8 mouse cellular contexts compared by ENCODE assay signal in genomic region chr7:16273081-16273765, GRCm38 (mm10). TPM values are rescaled to one million over a fixed set of nuclear protein-coding genes. Genes with fewer than 3 reads are reported as not detected.
DNase-seq lines count a peak whose midpoint lies in the region; ATAC-seq and TF ChIP-seq lines count a peak whose summit lies in the region.

Inafm1 (minus strand) TSS chr7:16273617.

- intact Hi-C loops in left cerebral cortex, postnatal 4 days (cut with DNase I), result no loop called here

- no peaks in the 10 kb centered on the region for H3K9me3 ChIP-seq in intestine, embryonic 16.5 days (ENCODE audit: control insufficient read depth, low read length)
- H3K9me3 ChIP-seq in midbrain, embryonic 11.5 days (ENCODE audit: control insufficient read depth, low read length), result no peaks in the 10 kb centered on the region

- peak within 1 kb of the TSS; percentile 91 for H3K4me2 ChIP-seq in intestine, embryonic 16.5 days (ENCODE audit: low read depth, low read length)
- H3K4me2 ChIP-seq in midbrain, embryonic 11.5 days, result peak within 1 kb of the TSS; percentile 99

- no peak for TF ChIP-seq CTCF in small intestine, adult 2 months (IDR thresholded peaks at IDR 0.05; ENCODE audit: extremely low read depth, insufficient read length, insufficient replicate concordance, low read depth, low read length)

- ATAC-seq in intestine, embryonic 16.5 days, result peak; percentile 78
- ATAC-seq in midbrain, embryonic 11.5 days (ENCODE audit: low FRiP score), result peak; percentile 86

- H3K27ac ChIP-seq in intestine, embryonic 16.5 days (ENCODE audit: low read length), result peak within 1 kb of the TSS; percentile 97
- peak within 1 kb of the TSS; percentile 68 for H3K27ac ChIP-seq in midbrain, embryonic 11.5 days (ENCODE audit: low read depth, low read length)
- H3K27ac ChIP-seq in small intestine, adult 2 months (ENCODE audit: insufficient read depth, low read depth, low read length), result peak within 1 kb of the TSS; percentile 76

- peaks cover 32% of the 10 kb centered on the region for H3K4me1 ChIP-seq in intestine, embryonic 16.5 days (ENCODE audit: control insufficient read depth, insufficient read depth, low read length)
- peaks cover 17% of the 10 kb centered on the region for H3K4me1 ChIP-seq in midbrain, embryonic 11.5 days (ENCODE audit: control insufficient read depth, insufficient read depth, low read length)
- H3K4me1 ChIP-seq in small intestine, adult 2 months (ENCODE audit: control insufficient read depth, insufficient read depth, insufficient read length, low read length), result peaks cover 31% of the 10 kb centered on the region

- 1% methylated on average over 41 of the region's 49 CpGs for WGBS in intestine, embryonic 16.5 days
- under 1% methylated on average over 47 of the region's 49 CpGs for WGBS in midbrain, embryonic 11.5 days
- 1% methylated on average over 48 of the region's 49 CpGs for WGBS in small intestine, adult 2 months

- peak; percentile 88 for DNase-seq in layer of hippocampus, adult 11-12 months (ENCODE audit: low spot score)
- DNase-seq in layer of hippocampus, adult 9-10 months (ENCODE audit: low spot score), result no peak
- peak; percentile 94 for DNase-seq in embryo, embryonic 9.5 days (ENCODE audit: extremely low spot score)
- DNase-seq in gastrocnemius, postnatal 4 days (ENCODE audit: low spot score in 2 of 2), result peak; percentile 63 to 88
- peak; percentile 94 for DNase-seq in left cerebral cortex, postnatal 4 days
- peak; percentile 99 for DNase-seq in midbrain, embryonic 11.5 days (ENCODE audit: low spot score, missing footprints)

- peak within 1 kb of the TSS; percentile 80 for H3K4me3 ChIP-seq in intestine, embryonic 16.5 days (ENCODE audit: low read length)
- peak within 1 kb of the TSS; percentile 70 for H3K4me3 ChIP-seq in midbrain, embryonic 11.5 days (ENCODE audit: low read depth, low read length)
- H3K4me3 ChIP-seq in small intestine, adult 2 months (ENCODE audit: low read depth, low read length), result peak within 1 kb of the TSS; percentile 93

- TF ChIP-seq POLR2A in small intestine, adult 2 months (IDR thresholded peaks at IDR 0.05; ENCODE audit: low read depth, low read length), result 0 out of 2 replicates have a peak, but pooled peaks have one; percentile 15

- H3K9ac ChIP-seq in intestine, embryonic 16.5 days (ENCODE audit: low read depth, low read length), result peak within 1 kb of the TSS; percentile 86
- H3K9ac ChIP-seq in midbrain, embryonic 11.5 days (ENCODE audit: low read length), result peak within 1 kb of the TSS; percentile 80

- no peaks in the 10 kb centered on the region for H3K27me3 ChIP-seq in intestine, embryonic 16.5 days (replicated peaks; ENCODE audit: control insufficient read depth, insufficient read depth, low read length)
- peaks cover 3% of the 10 kb centered on the region for H3K27me3 ChIP-seq in midbrain, embryonic 11.5 days (ENCODE audit: control insufficient read depth, insufficient read depth, low read length)
- H3K27me3 ChIP-seq in small intestine, adult 2 months (ENCODE audit: control insufficient read depth, insufficient read depth, low read length), result no peaks in the 10 kb centered on the region

- no peaks in the 10 kb centered on the region for H3K36me3 ChIP-seq in intestine, embryonic 16.5 days (ENCODE audit: control insufficient read depth, insufficient read depth, low read length)
- peaks cover 6% of the 10 kb centered on the region; the same call in 1 of the 2 replicates for H3K36me3 ChIP-seq in midbrain, embryonic 11.5 days (ENCODE audit: control insufficient read depth, insufficient read depth, low read length)
- H3K36me3 ChIP-seq in small intestine, adult 2 months (ENCODE audit: control insufficient read depth, insufficient read depth, low read length), result peaks cover 20% of the 10 kb centered on the region

RNA-seq across cellular contexts. Expression of gene Inafm1, which starts in this region (rescaled TPM):
- 10 to 100 TPM; 13.8 to 18.8 TPM for total RNA-seq in gastrocnemius, postnatal 4 days (2021)
- 13.0 and 14.2 TPM in 2 replicates for polyA plus RNA-seq in intestine, embryonic 16.5 days (2015; fragmentation: Nextera tagmentation; extraction: Ambion mirVana)
- 10 to 100 TPM; 42.8 to 46.5 TPM for total RNA-seq in left cerebral cortex, postnatal 4 days (2021)
- polyA plus RNA-seq in midbrain, embryonic 11.5 days (2014; fragmentation: Nextera tagmentation; extraction: Ambion mirVana), result 9.8 and 10.3 TPM in 2 replicates
- polyA plus RNA-seq in small intestine, adult 2 months (2012; rRNA removed), result 61.0 and 121 TPM in 2 replicates
